Mouse (Mus musculus) midbrain, postnatal 0 days (tissue): ENCODE results near the gene Nrp1. TPM values are rescaled to one million over a fixed set of nuclear protein-coding genes. Genes with fewer than 3 reads are reported as not detected.
A peak's percentile ranks its signal among the peaks of the same experiment; 100 is the strongest.

Experiments used
- ATAC-seq: fragments of 200-750 bp; cut with Nextera tagmentation; 2 replicates; pipeline ENCODE4 v1.8.0; 2017; ENCODE audit warnings: moderate number of reproducible peaks, mild to moderate bottlenecking, moderate TSS enrichment, moderate library complexity; ENCODE audit not compliant: low FRiP score
- DNase-seq: peaks from one replicate; pipeline ENCODE4 v3.0.0-alpha.2; 2015; ENCODE audit warnings: low spot score
- H3K27ac ChIP-seq: fragments of 300-500 bp; sonication (generic); 2 replicates; pipeline ENCODE4 v1.5.1; 2014; ENCODE audit warnings: low read depth, mild to moderate bottlenecking, low read length, mixed read lengths
- H3K27me3 ChIP-seq: fragments of 300-500 bp; sonication (generic); 2 replicates; pipeline ENCODE4 v1.6.1; 2014; ENCODE audit warnings: low read length, control low read depth, mixed read lengths; ENCODE audit not compliant: insufficient read depth
- H3K36me3 ChIP-seq: fragments of 300-500 bp; sonication (generic); 2 replicates; pipeline ENCODE4 v1.6.1; 2014; ENCODE audit warnings: low read length, control low read depth, mixed read lengths; ENCODE audit not compliant: insufficient read depth
- H3K4me1 ChIP-seq: fragments of 300-500 bp; sonication (generic); 2 replicates; pipeline ENCODE4 v1.6.1; 2014; ENCODE audit warnings: mild to moderate bottlenecking, control low read depth, antibody characterized with exemption, low read length, mixed read lengths; ENCODE audit not compliant: insufficient read depth
- H3K4me2 ChIP-seq: fragments of 300-500 bp; sonication (generic); 2 replicates; pipeline ENCODE4 v1.6.1; 2014; ENCODE audit warnings: low read depth, mild to moderate bottlenecking, low read length, mixed read lengths; ENCODE audit not compliant: poor library complexity, severe bottlenecking
- H3K4me3 ChIP-seq: fragments of 300-500 bp; sonication (generic); 2 replicates; pipeline ENCODE4 v1.5.1; 2014; ENCODE audit warnings: low read depth, mild to moderate bottlenecking, low read length, moderate library complexity
- H3K9ac ChIP-seq: fragments of 300-500 bp; sonication (generic); replicated peaks from 2 replicates; pipeline ENCODE4 v1.6.1; 2014; ENCODE audit warnings: mild to moderate bottlenecking, low read length, moderate library complexity, mixed read lengths; ENCODE audit not compliant: poor library complexity, severe bottlenecking
- H3K9me3 ChIP-seq: fragments of 300-500 bp; sonication (generic); 2 replicates; pipeline ENCODE4 v1.6.1; 2016; ENCODE audit warnings: low read length, control low read depth
- CTCF ChIP-seq: IDR thresholded peaks from 2 replicates; pipeline ENCODE4 v1.5.1; 2016; ENCODE audit warnings: antibody characterized with exemption, mild to moderate bottlenecking
- WGBS: fragments of 180-500 bp; shearing (Covaris S2); extraction: QIAGEN DNeasy Blood & Tissue Kit; methylation state at CpG from one replicate; pipeline ENCODE4 v1.1.7; 2014; 5-methylcytosine and 5-hydroxymethylcytosine counted together
- polyA plus RNA-seq: library from polyadenylated mRNA; unstranded; fragments of >200 nt; fragmentation: Nextera tagmentation; extraction: Ambion mirVana; gene quantifications from 2 replicates; pipeline ENCODE4 v1.2.1, GENCODE M21; 2015
- total RNA-seq: library from RNA; depleted of rRNA; stranded (reverse); fragments of >200 nt; gene quantifications from 2 replicates; pipeline ENCODE4 v1.2.3, GENCODE M21; 2014

Gene Nrp1
- total and polyA plus RNA-seq, 2 experiments from 2014 or later, result 57.9 to 59.3 TPM

GRCm38 (mm10) chr8:128480896-128481665 lies 122.7 kb downstream of the Nrp1 start:
- no peaks in the 10 kb centered on the region for H3K9me3 ChIP-seq
- ATAC-seq (no peak), DNase-seq (no peak)
- H3K4me3 ChIP-seq, result no peak overlapping the region
- no peak for TF ChIP-seq CTCF
- no peaks in the 10 kb centered on the region for H3K4me1 ChIP-seq
- peaks cover 21% of the 10 kb centered on the region for H3K36me3 ChIP-seq
- no peak overlapping the region for H3K27ac ChIP-seq
- H3K4me2 ChIP-seq, result no peak overlapping the region
- H3K9ac ChIP-seq, result no peak overlapping the region
- no peaks in the 10 kb centered on the region for H3K27me3 ChIP-seq
- whole genome bisulfite sequencing, result 88% methylated on average over 8 of the region's 8 CpGs

GRCm38 (mm10) chr8:128483344-128483743 lies 124.9 kb downstream of the Nrp1 start:
- ATAC-seq (no peak), DNase-seq (no peak)
- WGBS, result 84% methylated on average over 3 of the region's 3 CpGs
- H3K4me3 ChIP-seq, result no peak overlapping the region
- no peaks in the 10 kb centered on the region for H3K9me3 ChIP-seq
- no peak overlapping the region for H3K27ac ChIP-seq
- no peak overlapping the region for H3K9ac ChIP-seq
- H3K36me3 ChIP-seq, result peaks cover 15% of the 10 kb centered on the region
- H3K4me2 ChIP-seq, result no peak overlapping the region
- H3K4me1 ChIP-seq, result no peaks in the 10 kb centered on the region
- no peaks in the 10 kb centered on the region for H3K27me3 ChIP-seq
- no peak for TF ChIP-seq CTCF

GRCm38 (mm10) chr8:128484720-128485124 lies 126.3 kb downstream of the Nrp1 start:
- peak; percentile 17 for DNase-seq
- no peak for ATAC-seq

DNA sequence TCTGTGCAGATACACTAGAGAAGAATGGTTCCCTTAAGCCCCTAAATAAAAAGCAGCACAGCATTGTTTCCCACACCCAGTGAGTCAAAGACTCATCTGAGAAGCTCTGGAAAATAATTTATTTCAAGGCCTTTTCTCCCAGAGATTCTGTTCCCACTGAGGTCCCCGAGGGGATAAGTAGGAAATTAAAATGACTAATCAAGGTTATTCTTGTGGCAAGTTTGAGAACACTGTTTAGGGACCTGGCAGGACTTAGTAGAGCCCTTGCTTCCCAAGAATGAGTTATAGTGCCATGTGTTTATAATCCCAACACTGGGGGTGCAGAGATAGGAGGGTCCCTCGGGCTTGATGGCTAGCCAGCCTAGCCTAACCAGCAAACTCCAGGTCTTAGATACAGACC lies 127.6 kb downstream of the Nrp1 start:
- no peak overlapping the region for H3K4me2 ChIP-seq
- H3K27me3 ChIP-seq, result no peaks in the 10 kb centered on the region
- DNase-seq, result no peak
- H3K27ac ChIP-seq, result no peak overlapping the region
- H3K36me3 ChIP-seq, result peaks cover 12% of the 10 kb centered on the region
- H3K9me3 ChIP-seq, result no peaks in the 10 kb centered on the region
- no peak for TF ChIP-seq CTCF
- no peaks in the 10 kb centered on the region for H3K4me1 ChIP-seq
- no peak overlapping the region for H3K9ac ChIP-seq
- ATAC-seq, result no peak
- no peak overlapping the region for H3K4me3 ChIP-seq
- WGBS, result 70% methylated on average over 2 of the region's 2 CpGs

More at GRCm38 (mm10) chr8:128484720-128485124, 126.3 kb downstream of the Nrp1 start:
- H3K4me1 ChIP-seq, result no peaks in the 10 kb centered on the region
- no peak for TF ChIP-seq CTCF
- no peak overlapping the region for H3K4me3 ChIP-seq
- no peaks in the 10 kb centered on the region for H3K27me3 ChIP-seq
- no peak overlapping the region for H3K27ac ChIP-seq
- peaks cover 15% of the 10 kb centered on the region for H3K36me3 ChIP-seq
- no peak overlapping the region for H3K9ac ChIP-seq
- H3K9me3 ChIP-seq, result no peaks in the 10 kb centered on the region
- 72% methylated on average over 1 of the region's 1 CpGs for WGBS
- no peak overlapping the region for H3K4me2 ChIP-seq

DNA sequence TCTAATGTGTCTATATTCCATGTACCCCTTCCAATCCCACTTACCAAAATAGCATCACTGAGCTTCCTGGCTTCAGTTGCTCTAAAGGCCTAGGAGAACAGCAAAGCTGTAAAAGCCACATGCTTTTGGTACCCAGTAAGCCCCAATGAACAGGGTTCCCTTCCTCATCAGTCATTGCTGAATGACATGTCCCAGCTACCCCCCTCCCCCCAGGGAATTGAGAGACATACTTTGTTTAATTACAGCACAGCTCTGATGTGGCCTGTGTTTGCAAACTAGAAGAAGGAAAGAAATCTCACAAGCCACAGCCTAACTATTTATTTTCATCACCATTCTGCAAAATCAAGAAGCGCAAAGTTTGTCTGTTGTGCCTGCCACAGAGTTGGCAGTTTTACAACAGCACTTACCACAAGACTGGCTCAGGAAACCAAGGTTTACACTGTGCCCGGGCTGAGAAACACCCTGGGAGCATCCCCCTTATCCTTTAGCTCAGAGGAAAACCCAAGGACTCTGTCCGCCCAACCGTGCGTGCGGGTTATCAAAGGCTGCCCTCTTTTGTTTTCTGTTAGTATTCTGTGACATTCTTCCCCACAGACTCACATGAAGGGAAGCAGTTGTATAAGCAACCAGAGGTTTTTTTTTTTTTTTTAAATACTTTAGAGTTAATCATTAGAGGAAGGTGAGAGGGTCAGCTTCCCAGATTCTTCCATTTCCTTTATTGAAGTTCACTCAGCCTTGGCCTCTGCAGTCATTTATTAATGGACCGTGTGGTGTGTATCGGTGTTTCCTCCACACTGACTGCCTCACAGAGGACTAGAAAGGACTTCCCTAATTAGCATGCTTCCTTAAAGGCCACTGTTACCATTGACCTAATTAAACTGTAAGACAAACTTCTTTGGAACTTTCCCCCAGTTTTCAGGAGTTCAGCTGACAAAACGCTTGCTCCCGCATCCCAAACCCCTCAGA lies 129.8 kb downstream of the Nrp1 start:
- DNase-seq (peak; percentile 10), ATAC-seq (no peak)
- 32% methylated on average over 10 of the region's 10 CpGs for WGBS

DNA sequence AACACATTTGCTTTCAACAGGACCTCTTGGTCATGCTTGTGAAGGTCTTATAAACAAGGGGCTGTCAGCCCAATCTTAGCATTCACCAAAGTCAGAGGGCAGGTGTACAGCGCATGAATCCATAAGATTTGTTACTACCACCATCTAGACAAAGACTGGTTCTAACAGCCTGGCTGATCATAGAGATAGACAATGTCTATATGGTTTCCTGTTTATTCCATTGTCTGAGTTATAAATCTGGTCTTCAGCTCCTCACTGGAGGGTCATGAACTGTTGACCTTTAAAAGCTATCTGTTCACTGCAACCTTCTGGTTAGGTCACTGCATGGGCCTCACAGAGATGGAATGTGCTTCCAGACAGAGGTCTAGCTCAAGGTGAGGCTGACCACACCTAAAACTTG lies 130.9 kb downstream of the Nrp1 start:
- no peaks in the 10 kb centered on the region for H3K4me1 ChIP-seq
- no peaks in the 10 kb centered on the region for H3K27me3 ChIP-seq
- 96% methylated on average over 1 of the region's 1 CpGs for WGBS
- ATAC-seq, result no peak
- no peak for DNase-seq
- H3K4me3 ChIP-seq, result no peak overlapping the region
- H3K9ac ChIP-seq, result no peak overlapping the region
- no peak overlapping the region for H3K4me2 ChIP-seq
- TF ChIP-seq CTCF, result no peak
- H3K27ac ChIP-seq, result no peak overlapping the region
- no peaks in the 10 kb centered on the region for H3K9me3 ChIP-seq
- H3K36me3 ChIP-seq, result no peaks in the 10 kb centered on the region

More for the DNA sequence above, 129.8 kb downstream of the Nrp1 start:
- H3K4me1 ChIP-seq, result no peaks in the 10 kb centered on the region
- no peak overlapping the region for H3K4me3 ChIP-seq
- H3K9ac ChIP-seq, result no peak overlapping the region
- no peaks in the 10 kb centered on the region for H3K27me3 ChIP-seq
- no peak overlapping the region for H3K27ac ChIP-seq
- H3K9me3 ChIP-seq, result no peaks in the 10 kb centered on the region
- H3K36me3 ChIP-seq, result no peaks in the 10 kb centered on the region
- TF ChIP-seq CTCF, result no peak
- H3K4me2 ChIP-seq, result no peak overlapping the region
